8 mouse cellular contexts compared by ENCODE assay signal in genomic region chr8:110664202-110664896, GRCm38 (mm10). TPM values are rescaled to one million over a fixed set of nuclear protein-coding genes. Genes with fewer than 3 reads are reported as not detected.
A peak's percentile ranks its signal among the peaks of the same experiment; 100 is the strongest.
DNase-seq lines count a peak whose midpoint lies in the region; ATAC-seq lines count a peak whose summit lies in the region.

No protein-coding gene starts in this region.

- H3K27me3 ChIP-seq in forebrain, embryonic 14.5 days (replicated peaks; ENCODE audit: control insufficient read depth, insufficient read depth, low read length): no peaks in the 10 kb centered on the region
- H3K27me3 ChIP-seq in kidney, embryonic 16.5 days (ENCODE audit: insufficient read depth, low read length): no peaks in the 10 kb centered on the region
- no peaks in the 10 kb centered on the region for H3K27me3 ChIP-seq in midbrain, embryonic 12.5 days

- H3K4me1 ChIP-seq in forebrain, embryonic 14.5 days (ENCODE audit: control insufficient read depth, insufficient read depth, low read length): peaks cover 15% of the 10 kb centered on the region
- H3K4me1 ChIP-seq in kidney, embryonic 16.5 days (ENCODE audit: insufficient read depth, low read length): 0 out of 2 replicates have a peak, but pooled peaks cover 14% of the 10 kb centered on the region
- H3K4me1 ChIP-seq in midbrain, embryonic 12.5 days: peaks cover 19% of the 10 kb centered on the region

- WGBS in forebrain, embryonic 14.5 days: 52% methylated on average over 7 of the region's 7 CpGs
- 63% methylated on average over 7 of the region's 7 CpGs for whole genome bisulfite sequencing in kidney, embryonic 16.5 days
- WGBS in midbrain, embryonic 12.5 days: 60% methylated on average over 7 of the region's 7 CpGs

- H3K36me3 ChIP-seq in forebrain, embryonic 14.5 days (ENCODE audit: control insufficient read depth, insufficient read depth, low read length): peaks cover 14% of the 10 kb centered on the region; the same call in 1 of the 2 replicates
- H3K36me3 ChIP-seq in kidney, embryonic 16.5 days (ENCODE audit: insufficient read depth, low read length): peaks cover 2% of the 10 kb centered on the region; the same call in 1 of the 2 replicates
- peaks cover 11% of the 10 kb centered on the region for H3K36me3 ChIP-seq in midbrain, embryonic 12.5 days

- H3K4me3 ChIP-seq in forebrain, embryonic 14.5 days (ENCODE audit: low read depth, low read length): no peak overlapping the region
- H3K4me3 ChIP-seq in kidney, embryonic 16.5 days (ENCODE audit: low read length): no peak overlapping the region
- H3K4me3 ChIP-seq in midbrain, embryonic 12.5 days: no peak overlapping the region

- ATAC-seq in cerebellum, adult (ENCODE audit: insufficient number of reproducible peaks, low FRiP score, low TSS enrichment): peak; percentile 70
- peak; percentile 91 for ATAC-seq in forebrain, embryonic 14.5 days
- ATAC-seq in kidney, embryonic 16.5 days (ENCODE audit: low FRiP score, low TSS enrichment): no peak
- peak; percentile 81 for ATAC-seq in midbrain, embryonic 12.5 days (ENCODE audit: low FRiP score, low read depth)

- no peak overlapping the region for H3K4me2 ChIP-seq in forebrain, embryonic 14.5 days (ENCODE audit: low read length)
- H3K4me2 ChIP-seq in kidney, embryonic 16.5 days (replicated peaks; ENCODE audit: low read depth, low read length): no peak overlapping the region
- H3K4me2 ChIP-seq in midbrain, embryonic 12.5 days (replicated peaks): no peak overlapping the region

- DNase-seq in heart, adult 11 months: peak; percentile 91
- no peak for DNase-seq in heart, postnatal 4 days
- peak; percentile 80 for DNase-seq in forebrain, embryonic 14.5 days (ENCODE audit: low spot score)
- no peak for DNase-seq in spleen, adult 12 weeks (ENCODE audit: low spot score)
- DNase-seq in urinary bladder, postnatal 4 days (ENCODE audit: low spot score in 2 of 2): no peak

- H3K9me3 ChIP-seq in forebrain, embryonic 14.5 days (replicated peaks; ENCODE audit: control insufficient read depth, low read length): no peaks in the 10 kb centered on the region
- H3K9me3 ChIP-seq in kidney, embryonic 16.5 days (ENCODE audit: low read length): no peaks in the 10 kb centered on the region
- H3K9me3 ChIP-seq in midbrain, embryonic 12.5 days: no peaks in the 10 kb centered on the region

- peak overlapping the region; percentile 21; the same call in 1 of the 2 replicates for H3K9ac ChIP-seq in forebrain, embryonic 14.5 days (ENCODE audit: low read length)
- no peak overlapping the region for H3K9ac ChIP-seq in kidney, embryonic 16.5 days (replicated peaks; ENCODE audit: low read length)
- H3K9ac ChIP-seq in midbrain, embryonic 12.5 days (replicated peaks): no peak overlapping the region

- peak overlapping the region; percentile 91 for H3K27ac ChIP-seq in forebrain, embryonic 14.5 days (ENCODE audit: low read depth, low read length)
- H3K27ac ChIP-seq in kidney, embryonic 16.5 days (ENCODE audit: low read length): peak overlapping the region; percentile 52
- H3K27ac ChIP-seq in midbrain, embryonic 12.5 days (replicated peaks): peak overlapping the region; percentile 77

RNA-seq across cellular contexts. Expression of gene Vac14, which starts 46.0 kb away (rescaled TPM):
- total RNA-seq in heart, postnatal 4 days (2021): 10 to 100 TPM; 26.7 to 28.1 TPM
- polyA plus RNA-seq in forebrain, embryonic 14.5 days (2014; fragmentation: Nextera tagmentation; extraction: Ambion mirVana): 25.8 and 27.1 TPM in 2 replicates
- polyA plus RNA-seq in kidney, embryonic 16.5 days (2015; fragmentation: Nextera tagmentation; extraction: Ambion mirVana): 21.6 and 21.7 TPM in 2 replicates
- 31.8 and 32.3 TPM in 2 replicates for polyA plus RNA-seq in midbrain, embryonic 12.5 days (2016; fragmentation: Nextera tagmentation; extraction: Ambion mirVana)

RNA-seq across cellular contexts. Expression of gene Mtss1l, which starts 56.9 kb away (rescaled TPM):
- total RNA-seq in heart, postnatal 4 days (2021): 10 to 100 TPM; 50.6 to 61.0 TPM
- polyA plus RNA-seq in forebrain, embryonic 14.5 days (2014; fragmentation: Nextera tagmentation; extraction: Ambion mirVana): 16.5 and 20.1 TPM in 2 replicates
- 9.1 and 9.2 TPM in 2 replicates for polyA plus RNA-seq in kidney, embryonic 16.5 days (2015; fragmentation: Nextera tagmentation; extraction: Ambion mirVana)
- polyA plus RNA-seq in midbrain, embryonic 12.5 days (2016; fragmentation: Nextera tagmentation; extraction: Ambion mirVana): 10.5 and 10.6 TPM in 2 replicates

Comparison
In these comparisons a context has a peak if more than half of its experiments do, and no peak if none do; other contexts are left out.
1. DNase-seq: peak in heart, adult 11 months (single experiment) and forebrain, embryonic 14.5 days (single experiment); none in heart, postnatal 4 days (single experiment), spleen, adult 12 weeks (single experiment) and urinary bladder, postnatal 4 days (0 of 2).
2. Peak in every context shown above with its lines, with median percentiles within 50 percentile points of each other: H3K27ac ChIP-seq.